Mouse (Mus musculus) myocyte (in vitro differentiated cells): ENCODE data around the gene Serp2. TPM values are rescaled to one million over a fixed set of nuclear protein-coding genes. Genes with fewer than 3 reads are reported as not detected.

Source experiments
- H3K27me3 ChIP-seq: one replicate; pipeline ENCODE4 v1.6.1; 2011; ENCODE audit not compliant: control insufficient read depth, insufficient read depth, insufficient read length
- H3K36me3 ChIP-seq: one replicate; pipeline ENCODE4 v1.6.1; 2011; ENCODE audit not compliant: control insufficient read depth, insufficient read depth
- H3K4me2 ChIP-seq: one replicate; pipeline ENCODE4 v1.6.1; 2011; ENCODE audit warnings: low read depth, control low read depth
- H3K4me3 ChIP-seq: one replicate; pipeline ENCODE4 v1.5.1; 2011; ENCODE audit warnings: mild to moderate bottlenecking, control low read depth, moderate library complexity
- H3K79me2 ChIP-seq: one replicate; pipeline ENCODE4 v1.6.1; 2011; ENCODE audit not compliant: control insufficient read depth, insufficient read depth
- H3ac ChIP-seq: one replicate; pipeline ENCODE4 v1.6.1; 2011; ENCODE audit not compliant: control insufficient read depth, insufficient read length
- CEBPB ChIP-seq: IDR thresholded peaks from 2 replicates; pipeline ENCODE4 v1.6.1; 2011; ENCODE audit warnings: mild to moderate bottlenecking, moderate library complexity; ENCODE audit not compliant: poor library complexity, insufficient read depth, severe bottlenecking
- E2F4 ChIP-seq: IDR thresholded peaks from one replicate; pipeline ENCODE4 v1.6.1; 2011; ENCODE audit warnings: mild to moderate bottlenecking, control low read depth, moderate library complexity; ENCODE audit not compliant: insufficient read depth
- MAX ChIP-seq: IDR thresholded peaks from one replicate; pipeline ENCODE4 v1.6.1; 2011; ENCODE audit warnings: low read depth, mild to moderate bottlenecking, control low read depth
- MYOD1 ChIP-seq, 3 experiments: IDR thresholded peaks; one replicate each; pipeline ENCODE4 v1.6.1; 2011; ENCODE audit warnings: control low read depth in 2 of 3, low read depth in 2 of 3, mild to moderate bottlenecking in 2 of 3, moderate library complexity in 1 of 3; ENCODE audit not compliant: insufficient read length in 2 of 3, control insufficient read depth in 1 of 3
- MYOG ChIP-seq, 3 experiments: IDR thresholded peaks; one replicate each; pipeline ENCODE4 v1.6.1; 2011; ENCODE audit warnings: control low read depth in 2 of 3, low read depth in 2 of 3, mild to moderate bottlenecking in 2 of 3; ENCODE audit not compliant: insufficient read length in 2 of 3, control insufficient read depth in 1 of 3, insufficient read depth in 1 of 3
- POLR2A ChIP-seq: IDR thresholded peaks from one replicate; pipeline ENCODE4 v1.6.1; 2011; ENCODE audit warnings: low read depth, mild to moderate bottlenecking, control low read depth, moderate library complexity; ENCODE audit not compliant: insufficient read length
- POLR2AphosphoS2 ChIP-seq: IDR thresholded peaks from one replicate; pipeline ENCODE4 v1.6.1; 2011; ENCODE audit warnings: low read depth, control low read depth; ENCODE audit not compliant: insufficient read length
- REST ChIP-seq: IDR thresholded peaks from one replicate; pipeline ENCODE4 v1.6.1; 2011; ENCODE audit warnings: mild to moderate bottlenecking, control low read depth, moderate library complexity; ENCODE audit not compliant: insufficient read depth, insufficient read length
- SRF ChIP-seq: IDR thresholded peaks from one replicate; pipeline ENCODE4 v1.6.1; 2011; ENCODE audit warnings: low read depth; ENCODE audit not compliant: control insufficient read depth, insufficient read length
- TCF12 ChIP-seq: IDR thresholded peaks from one replicate; pipeline ENCODE4 v1.6.1; 2011; ENCODE audit warnings: mild to moderate bottlenecking, control low read depth; ENCODE audit not compliant: poor library complexity, insufficient read depth, severe bottlenecking
- TCF3 ChIP-seq: IDR thresholded peaks from one replicate; pipeline ENCODE4 v1.6.1; 2011; ENCODE audit warnings: low read depth, control low read depth; ENCODE audit not compliant: insufficient read length
- USF1 ChIP-seq: IDR thresholded peaks from one replicate; pipeline ENCODE4 v1.6.1; 2011; ENCODE audit warnings: low read depth, mild to moderate bottlenecking, control low read depth, moderate library complexity
- polyA plus RNA-seq: library from polyadenylated mRNA; unstranded; fragments of >200 nt; fragmentation: generic; extraction: Trizol; gene quantifications from one replicate; pipeline ENCODE4 v1.2.1, GENCODE M21; 2012; ENCODE audit warnings: missing spikeins

Gene Serp2
- polyA plus RNA-seq, 1 experiment: 17.0 TPM

GRCm38 (mm10) chr14:76555263-76556030 lies 1.2 kb downstream of the Serp2 start:
- peak overlapping the region; percentile 21 for H3ac ChIP-seq

GRCm38 (mm10) chr14:76544136-76544535 lies 12.6 kb downstream of the Serp2 start:
- H3K79me2 ChIP-seq: no peaks in the 10 kb centered on the region
- H3ac ChIP-seq: no peak overlapping the region
- no peaks in the 10 kb centered on the region for H3K27me3 ChIP-seq
- no peaks in the 10 kb centered on the region for H3K36me3 ChIP-seq
- no peak overlapping the region for H3K4me2 ChIP-seq
- TF ChIP-seq MAX: no peak
- TF ChIP-seq SRF: no peak
- H3K4me3 ChIP-seq: no peak overlapping the region

More at GRCm38 (mm10) chr14:76555263-76556030, 1.2 kb downstream of the Serp2 start:
- Histone ChIP-seq H3K4me3 (peak overlapping the region; percentile 33), H3K36me3 (no peaks in the 10 kb centered on the region), H3K4me2 (peak overlapping the region; percentile 72), H3K79me2 (no peaks in the 10 kb centered on the region), H3K27me3 (no peaks in the 10 kb centered on the region)
- no peak for TF ChIP-seq MYOG (IDR thresholded peaks at IDR 0.05; ENCODE audit: control insufficient read depth in 1 of 3, insufficient read depth in 1 of 3, insufficient read length in 2 of 3, low read depth in 2 of 3)
- TF ChIP-seq MYOD1 (IDR thresholded peaks at IDR 0.05; ENCODE audit: control insufficient read depth in 1 of 3, insufficient read length in 2 of 3, low read depth in 2 of 3): no peak
- TF ChIP-seq CEBPB: 0 out of 2 replicates have a peak, but pooled peaks have one; percentile 52
- no peak for TF ChIP-seq POLR2A

GRCm38 (mm10) chr14:76541341-76541740 lies 15.3 kb downstream of the Serp2 start:
- Histone ChIP-seq H3K36me3 (no peaks in the 10 kb centered on the region), H3K79me2 (no peaks in the 10 kb centered on the region), H3K4me2 (no peak overlapping the region), H3K4me3 (no peak overlapping the region), H3ac (no peak overlapping the region), H3K27me3 (no peaks in the 10 kb centered on the region)
- TF ChIP-seq SRF (no peak), TCF12 (no peak), USF1 (no peak), E2F4 (no peak), POLR2AphosphoS2 (no peak), CEBPB (no peak), MYOG (IDR thresholded peaks at IDR 0.05; ENCODE audit: control insufficient read depth in 1 of 3, insufficient read depth in 1 of 3, insufficient read length in 2 of 3, low read depth in 2 of 3) (no peak), MYOD1 (IDR thresholded peaks at IDR 0.05; ENCODE audit: control insufficient read depth in 1 of 3, insufficient read length in 2 of 3, low read depth in 2 of 3) (no peak)

GRCm38 (mm10) chr14:76540005-76540670 lies 16.6 kb downstream of the Serp2 start:
- H3K4me3 ChIP-seq: no peak overlapping the region
- no peak overlapping the region for H3K4me2 ChIP-seq
- no peaks in the 10 kb centered on the region for H3K36me3 ChIP-seq
- H3K27me3 ChIP-seq: no peaks in the 10 kb centered on the region
- TF ChIP-seq USF1 (no peak), MAX (no peak), MYOD1 (IDR thresholded peaks at IDR 0.05; ENCODE audit: control insufficient read depth in 1 of 3, insufficient read length in 2 of 3, low read depth in 2 of 3) (no peak), POLR2AphosphoS2 (no peak), MYOG (IDR thresholded peaks at IDR 0.05; ENCODE audit: control insufficient read depth in 1 of 3, insufficient read depth in 1 of 3, insufficient read length in 2 of 3, low read depth in 2 of 3) (no peak), REST (no peak), TCF12 (no peak), TCF3 (no peak), POLR2A (no peak), CEBPB (no peak), E2F4 (no peak), SRF (no peak)
- no peak overlapping the region for H3ac ChIP-seq
- H3K79me2 ChIP-seq: no peaks in the 10 kb centered on the region

GRCm38 (mm10) chr14:76536921-76537320 lies 19.8 kb downstream of the Serp2 start:
- H3K36me3 ChIP-seq: no peaks in the 10 kb centered on the region
- H3K79me2 ChIP-seq: no peaks in the 10 kb centered on the region
- no peak overlapping the region for H3ac ChIP-seq
- H3K27me3 ChIP-seq: no peaks in the 10 kb centered on the region
- no peak for TF ChIP-seq POLR2AphosphoS2
- TF ChIP-seq MYOG (IDR thresholded peaks at IDR 0.05; ENCODE audit: control insufficient read depth in 1 of 3, insufficient read depth in 1 of 3, insufficient read length in 2 of 3, low read depth in 2 of 3): no peak
- TF ChIP-seq USF1: no peak
- TF ChIP-seq TCF12: no peak
- TF ChIP-seq POLR2A: no peak
- TF ChIP-seq E2F4: no peak
- TF ChIP-seq MYOD1 (IDR thresholded peaks at IDR 0.05; ENCODE audit: control insufficient read depth in 1 of 3, insufficient read length in 2 of 3, low read depth in 2 of 3): no peak
- TF ChIP-seq MAX: no peak
- no peak for TF ChIP-seq REST
- TF ChIP-seq TCF3: no peak
- H3K4me3 ChIP-seq: no peak overlapping the region
- no peak overlapping the region for H3K4me2 ChIP-seq
